Mouse (Mus musculus): ENCODE measurements around the gene Foxc1. TPM values are rescaled to one million over a fixed set of nuclear protein-coding genes. Genes with fewer than 3 reads are reported as not detected.

The Foxc1 gene
- polyA plus RNA-seq (2015; fragmentation: Nextera tagmentation; extraction: Ambion mirVana), result 0.97 and 1.0 TPM in 2 replicates

GRCm38 (mm10) chr13:31806428-31806832 is at the start of gene Foxc1:
TSS of gene Foxc1 (plus strand) at chr13:31806633.
- Histone ChIP-seq H3K4me2 (replicated peaks) (peak within 1 kb of the TSS; percentile 88), H3K36me3 (no peaks in the 10 kb centered on the region)
- WGBS, result 0% methylated on average over 40 of the region's 40 CpGs

GRCm38 (mm10) chr13:31760411-31760810 is 46.0 kb upstream of the Foxc1 start:
- Histone ChIP-seq H3K4me1 (replicated peaks) (no peaks in the 10 kb centered on the region), H3K4me2 (replicated peaks) (no peak overlapping the region), H3K36me3 (no peaks in the 10 kb centered on the region), H3K9me3 (no peaks in the 10 kb centered on the region), H3K4me3 (replicated peaks) (no peak overlapping the region), H3K27ac (no peak overlapping the region), H3K27me3 (no peaks in the 10 kb centered on the region), H3K9ac (replicated peaks) (no peak overlapping the region)
- 0 out of 2 replicates have a peak, but pooled peaks have one; percentile 55 for ATAC-seq
- WGBS, result 71% methylated on average over 4 of the region's 4 CpGs

More at GRCm38 (mm10) chr13:31806428-31806832, at the start of gene Foxc1:
- H3K27me3 ChIP-seq, result peaks cover 91% of the 10 kb centered on the region
- H3K4me3 ChIP-seq (replicated peaks), result peak within 1 kb of the TSS; percentile 46
- H3K27ac ChIP-seq, result peak within 1 kb of the TSS; percentile 47; the same call in 1 of the 2 replicates
- ATAC-seq, result peak; percentile 82
- H3K9ac ChIP-seq (replicated peaks), result peak within 1 kb of the TSS; percentile 55
- H3K4me1 ChIP-seq (replicated peaks), result peaks cover 51% of the 10 kb centered on the region
- H3K9me3 ChIP-seq, result no peaks in the 10 kb centered on the region

GRCm38 (mm10) chr13:31761057-31761456 is 45.4 kb upstream of the Foxc1 start:
- H3K4me2 ChIP-seq (replicated peaks), result no peak overlapping the region
- ATAC-seq, result no peak
- 87% methylated on average over 4 of the region's 4 CpGs for WGBS
- no peaks in the 10 kb centered on the region for H3K36me3 ChIP-seq
- no peak overlapping the region for H3K9ac ChIP-seq (replicated peaks)
- H3K4me3 ChIP-seq (replicated peaks), result no peak overlapping the region
- no peaks in the 10 kb centered on the region for H3K4me1 ChIP-seq (replicated peaks)
- H3K27ac ChIP-seq, result no peak overlapping the region
- H3K9me3 ChIP-seq, result no peaks in the 10 kb centered on the region
- H3K27me3 ChIP-seq, result no peaks in the 10 kb centered on the region

- Histone ChIP-seq H3K4me1 (replicated peaks) (no peaks in the 10 kb centered on the region), H3K9me3 (no peaks in the 10 kb centered on the region), H3K9ac (replicated peaks) (no peak overlapping the region), H3K4me2 (replicated peaks) (no peak overlapping the region), H3K27ac (no peak overlapping the region), H3K27me3 (no peaks in the 10 kb centered on the region), H3K36me3 (no peaks in the 10 kb centered on the region), H3K4me3 (replicated peaks) (no peak overlapping the region)
- ATAC-seq, result no peak
- WGBS, result 88% methylated on average over 3 of the region's 3 CpGs
Measured at GRCm38 (mm10) chr13:31764419-31764818, 42.0 kb upstream of the Foxc1 start.

GRCm38 (mm10) chr13:31765564-31765963 is 40.9 kb upstream of the Foxc1 start:
- Histone ChIP-seq H3K27ac (no peak overlapping the region), H3K4me3 (replicated peaks) (no peak overlapping the region), H3K4me1 (replicated peaks) (no peaks in the 10 kb centered on the region), H3K9ac (replicated peaks) (no peak overlapping the region), H3K36me3 (no peaks in the 10 kb centered on the region), H3K27me3 (no peaks in the 10 kb centered on the region), H3K4me2 (replicated peaks) (no peak overlapping the region), H3K9me3 (no peaks in the 10 kb centered on the region)
- no peak for ATAC-seq
- WGBS, result 87% methylated on average over 2 of the region's 2 CpGs

- no peaks in the 10 kb centered on the region for H3K36me3 ChIP-seq
- no peaks in the 10 kb centered on the region for H3K27me3 ChIP-seq
- no peak overlapping the region for H3K27ac ChIP-seq
- no peaks in the 10 kb centered on the region for H3K4me1 ChIP-seq (replicated peaks)
- H3K9me3 ChIP-seq, result no peaks in the 10 kb centered on the region
- 78% methylated on average over 5 of the region's 5 CpGs for WGBS
- ATAC-seq, result no peak
- no peak overlapping the region for H3K9ac ChIP-seq (replicated peaks)
- no peak overlapping the region for H3K4me3 ChIP-seq (replicated peaks)
- no peak overlapping the region for H3K4me2 ChIP-seq (replicated peaks)
Measured at GRCm38 (mm10) chr13:31772882-31773281, 33.6 kb upstream of the Foxc1 start.

GRCm38 (mm10) chr13:31775762-31776161 is 30.7 kb upstream of the Foxc1 start:
- no peak overlapping the region for H3K9ac ChIP-seq (replicated peaks)
- no peak for ATAC-seq

GRCm38 (mm10) chr13:31779281-31779981 is 27.0 kb upstream of the Foxc1 start:
- Histone ChIP-seq H3K9ac (replicated peaks) (no peak overlapping the region), H3K4me3 (replicated peaks) (no peak overlapping the region), H3K4me1 (replicated peaks) (no peaks in the 10 kb centered on the region), H3K9me3 (no peaks in the 10 kb centered on the region), H3K4me2 (replicated peaks) (no peak overlapping the region), H3K27me3 (no peaks in the 10 kb centered on the region), H3K36me3 (no peaks in the 10 kb centered on the region), H3K27ac (no peak overlapping the region)
- 74% methylated on average over 17 of the region's 17 CpGs for WGBS
- ATAC-seq, result no peak

More at GRCm38 (mm10) chr13:31775762-31776161, 30.7 kb upstream of the Foxc1 start:
- H3K4me3 ChIP-seq (replicated peaks), result no peak overlapping the region
- no peaks in the 10 kb centered on the region for H3K27me3 ChIP-seq
- no peaks in the 10 kb centered on the region for H3K36me3 ChIP-seq
- no peak overlapping the region for H3K4me2 ChIP-seq (replicated peaks)
- no peaks in the 10 kb centered on the region for H3K9me3 ChIP-seq
- no peak overlapping the region for H3K27ac ChIP-seq
- no peaks in the 10 kb centered on the region for H3K4me1 ChIP-seq (replicated peaks)
- 87% methylated on average over 5 of the region's 5 CpGs for WGBS

- no peak for ATAC-seq
- WGBS, result 86% methylated on average over 3 of the region's 3 CpGs
- no peak overlapping the region for H3K27ac ChIP-seq
Measured at GRCm38 (mm10) chr13:31780299-31780698, 26.1 kb upstream of the Foxc1 start.

GRCm38 (mm10) chr13:31782063-31782462 is 24.4 kb upstream of the Foxc1 start:
- Histone ChIP-seq H3K4me1 (replicated peaks) (no peaks in the 10 kb centered on the region), H3K27me3 (no peaks in the 10 kb centered on the region), H3K4me3 (replicated peaks) (no peak overlapping the region), H3K9ac (replicated peaks) (no peak overlapping the region), H3K36me3 (no peaks in the 10 kb centered on the region), H3K9me3 (no peaks in the 10 kb centered on the region), H3K27ac (no peak overlapping the region), H3K4me2 (replicated peaks) (no peak overlapping the region)
- ATAC-seq, result no peak
- 94% methylated on average over 2 of the region's 2 CpGs for WGBS

More at GRCm38 (mm10) chr13:31780299-31780698, 26.1 kb upstream of the Foxc1 start:
- H3K27me3 ChIP-seq, result no peaks in the 10 kb centered on the region
- H3K4me3 ChIP-seq (replicated peaks), result no peak overlapping the region
- no peaks in the 10 kb centered on the region for H3K4me1 ChIP-seq (replicated peaks)
- H3K9ac ChIP-seq (replicated peaks), result no peak overlapping the region
- no peaks in the 10 kb centered on the region for H3K9me3 ChIP-seq
- no peak overlapping the region for H3K4me2 ChIP-seq (replicated peaks)
- H3K36me3 ChIP-seq, result no peaks in the 10 kb centered on the region

- no peak for ATAC-seq
Measured at GRCm38 (mm10) chr13:31784757-31785156, 21.7 kb upstream of the Foxc1 start.

GRCm38 (mm10) chr13:31792480-31793132 is 13.8 kb upstream of the Foxc1 start:
- peak; percentile 81 for ATAC-seq
- 24% methylated on average over 17 of the region's 17 CpGs for WGBS

More at GRCm38 (mm10) chr13:31784757-31785156, 21.7 kb upstream of the Foxc1 start:
- Histone ChIP-seq H3K27me3 (no peaks in the 10 kb centered on the region), H3K9me3 (no peaks in the 10 kb centered on the region), H3K27ac (no peak overlapping the region), H3K4me2 (replicated peaks) (no peak overlapping the region), H3K9ac (replicated peaks) (no peak overlapping the region), H3K4me3 (replicated peaks) (no peak overlapping the region), H3K36me3 (no peaks in the 10 kb centered on the region), H3K4me1 (replicated peaks) (no peaks in the 10 kb centered on the region)
- 84% methylated on average over 7 of the region's 7 CpGs for WGBS

More at GRCm38 (mm10) chr13:31792480-31793132, 13.8 kb upstream of the Foxc1 start:
- H3K4me1 ChIP-seq (replicated peaks), result no peaks in the 10 kb centered on the region
- H3K36me3 ChIP-seq, result no peaks in the 10 kb centered on the region
- H3K9me3 ChIP-seq, result no peaks in the 10 kb centered on the region
- H3K27ac ChIP-seq, result no peak overlapping the region
- H3K27me3 ChIP-seq, result peaks cover 12% of the 10 kb centered on the region
- no peak overlapping the region for H3K4me3 ChIP-seq (replicated peaks)
- peak overlapping the region; percentile 33 for H3K4me2 ChIP-seq (replicated peaks)
- no peak overlapping the region for H3K9ac ChIP-seq (replicated peaks)

Measured in midbrain, embryonic 13.5 days (tissue).